Mouse (Mus musculus): ENCODE measurements around the gene Uvrag.

DNA sequence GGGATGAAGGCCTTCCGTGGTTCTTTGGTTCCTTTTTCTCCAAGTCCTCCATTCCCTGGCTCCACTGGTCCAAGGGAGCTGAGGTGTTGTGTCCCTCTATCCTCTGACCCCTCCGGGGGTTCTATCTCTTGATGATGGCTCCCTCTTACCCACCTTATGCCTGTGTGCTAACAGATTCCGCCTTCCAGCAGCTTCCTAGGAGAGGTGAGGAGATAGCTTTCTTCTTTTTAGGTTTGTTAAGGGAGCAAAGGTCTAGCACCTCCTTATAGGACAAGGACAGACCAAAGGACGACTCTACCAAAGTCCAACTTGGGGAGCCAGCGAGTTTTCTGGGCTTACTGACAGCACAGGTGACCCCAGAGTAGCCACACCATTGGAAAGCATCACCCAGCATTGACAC is 181.7 kb downstream of the Uvrag start:
- TF ChIP-seq POLR2A (IDR thresholded peaks at IDR 0.05; ENCODE audit: borderline replicate concordance, extremely low read depth, insufficient read depth, insufficient read length, poor library complexity, severe bottlenecking) (no peak), CTCF (IDR thresholded peaks at IDR 0.05; ENCODE audit: borderline replicate concordance, extremely low read depth, insufficient read depth, insufficient read length) (no peak)

Measured in brain, embryonic 14.5 days (tissue).